Mouse (Mus musculus) activated CD4-positive, CD25-positive, alpha-beta regulatory T cell, adult 4 months (primary cell): ENCODE results near the gene Rps15a. TPM values are rescaled to one million over a fixed set of nuclear protein-coding genes. Genes with fewer than 3 reads are reported as not detected.

Experiments used
- ATAC-seq: one replicate; pipeline ENCODE4 v1.8.0; 2017
- polyA plus RNA-seq, 2 experiments: library from polyadenylated mRNA; unstranded; fragments of 100-300 nt; shearing (Covaris generic); gene quantifications; one replicate each; pipeline ENCODE4 v1.2.1; 2017

Gene Rps15a
- polyA plus RNA-seq, 2 experiments from 2014 or later: 1,580 to 2,609 TPM

- no peak for ATAC-seq
Measured at GRCm38 (mm10) chr7:118115533-118115876, 483 bp downstream of the Rps15a start.

DNA sequence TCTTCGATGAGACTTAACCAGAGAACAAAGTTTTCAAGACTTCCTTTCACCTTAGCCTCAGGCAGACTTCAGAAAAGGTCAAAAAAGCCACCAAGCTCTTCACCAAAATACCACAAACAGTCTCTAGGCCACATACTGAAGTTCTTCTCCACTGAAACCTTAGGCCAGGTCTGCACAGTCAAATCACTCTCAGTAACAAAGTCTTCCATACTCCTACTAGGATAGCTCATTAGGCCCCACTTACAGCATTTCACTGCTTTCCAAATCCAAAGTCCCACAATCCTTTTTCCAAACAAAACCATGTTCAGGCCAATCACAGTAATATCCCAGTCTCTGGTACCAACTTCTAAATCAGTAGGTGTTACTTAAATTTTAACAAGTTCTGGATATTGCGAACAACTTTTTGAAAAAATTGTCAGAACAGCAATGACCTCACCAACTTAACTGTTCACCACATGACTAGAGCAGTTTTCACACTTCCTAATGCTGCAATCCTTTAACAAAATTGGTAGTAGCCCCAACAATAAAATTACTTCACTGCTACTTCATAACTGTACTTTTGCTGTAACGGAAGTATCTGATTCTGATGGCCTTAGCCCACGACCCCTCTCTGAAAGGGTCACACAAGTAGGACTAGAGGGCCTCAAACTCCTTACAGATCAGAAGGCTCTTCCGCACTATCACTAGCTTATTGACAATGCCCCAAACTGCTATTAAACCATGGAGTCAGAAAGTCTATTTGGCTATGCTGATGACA, 2.3 kb downstream of the Rps15a start:
- no peak for ATAC-seq

GRCm38 (mm10) chr7:118111128-118111527, 4.9 kb downstream of the Rps15a start:
- ATAC-seq: no peak

GRCm38 (mm10) chr7:118107671-118108070, 8.3 kb downstream of the Rps15a start:
- no peak for ATAC-seq

- ATAC-seq: no peak
Measured at GRCm38 (mm10) chr7:118104458-118105052, 11.4 kb downstream of the Rps15a start.

DNA sequence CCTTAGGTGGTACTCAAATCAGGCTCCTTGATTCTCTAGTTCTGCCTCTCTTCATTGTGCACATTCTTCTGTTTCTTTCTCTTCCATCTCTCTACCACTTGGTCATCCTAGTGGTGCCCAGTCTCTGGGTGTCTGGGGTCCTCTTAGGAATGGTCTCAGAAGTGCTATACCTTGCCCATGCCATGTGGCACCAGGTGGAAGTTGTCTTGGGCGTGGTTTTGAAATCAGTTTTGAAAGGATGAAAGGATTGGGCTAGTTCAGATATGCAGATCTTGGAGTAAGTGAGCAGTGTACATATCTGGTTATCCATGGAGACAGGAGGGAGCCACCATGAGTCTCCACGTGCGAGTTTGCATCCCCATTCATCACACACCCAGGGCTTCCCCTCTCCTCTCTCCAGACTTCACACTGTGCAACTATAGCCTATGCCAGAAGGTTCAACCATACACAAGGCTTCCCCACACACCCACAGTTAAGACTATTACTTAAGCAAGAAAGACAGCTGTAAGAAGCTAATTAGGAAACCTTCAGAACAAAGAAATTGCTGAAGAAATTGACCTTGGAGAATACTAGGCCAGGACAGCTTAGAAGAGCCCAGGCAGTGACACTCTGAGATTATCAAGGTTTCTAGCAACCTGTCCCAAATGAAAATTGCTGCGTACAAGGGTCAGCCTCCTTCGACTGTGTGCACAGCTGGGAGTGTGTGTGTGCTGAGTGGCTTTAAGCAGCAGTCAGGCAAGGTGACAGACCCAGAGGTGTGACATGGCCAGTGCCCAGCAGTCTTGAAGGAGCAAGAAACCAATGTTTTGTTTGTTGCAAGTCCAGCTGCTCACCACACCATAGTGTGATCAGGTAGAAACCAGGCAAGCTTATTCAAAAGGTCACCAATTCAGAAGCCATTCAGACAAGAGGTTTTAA, 12.3 kb downstream of the Rps15a start:
- no peak for ATAC-seq

GRCm38 (mm10) chr7:118102678-118103461, 13.1 kb downstream of the Rps15a start:
- peak; percentile 19 for ATAC-seq

DNA sequence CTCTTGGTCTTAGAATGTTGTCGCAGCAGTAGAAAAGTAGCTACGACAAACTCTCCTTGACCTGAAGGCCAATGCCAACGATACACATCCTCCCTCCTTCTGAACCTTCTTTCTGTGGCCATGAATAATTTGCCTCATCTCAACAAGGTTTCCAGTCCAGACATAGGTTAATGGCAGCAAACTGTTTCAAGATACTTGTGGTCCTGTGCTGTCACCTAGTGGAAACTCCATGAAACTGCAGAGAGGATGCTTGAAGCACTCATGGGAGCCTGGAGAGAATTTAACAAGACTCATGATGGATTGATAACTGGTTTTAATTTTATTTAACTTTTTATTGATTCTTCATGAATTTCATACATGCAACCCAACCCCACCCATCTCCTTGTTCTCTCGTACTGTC, 13.8 kb downstream of the Rps15a start:
- peak; percentile 67 for ATAC-seq

- ATAC-seq: no peak
Measured at GRCm38 (mm10) chr7:118097615-118098014, 18.4 kb downstream of the Rps15a start.

DNA sequence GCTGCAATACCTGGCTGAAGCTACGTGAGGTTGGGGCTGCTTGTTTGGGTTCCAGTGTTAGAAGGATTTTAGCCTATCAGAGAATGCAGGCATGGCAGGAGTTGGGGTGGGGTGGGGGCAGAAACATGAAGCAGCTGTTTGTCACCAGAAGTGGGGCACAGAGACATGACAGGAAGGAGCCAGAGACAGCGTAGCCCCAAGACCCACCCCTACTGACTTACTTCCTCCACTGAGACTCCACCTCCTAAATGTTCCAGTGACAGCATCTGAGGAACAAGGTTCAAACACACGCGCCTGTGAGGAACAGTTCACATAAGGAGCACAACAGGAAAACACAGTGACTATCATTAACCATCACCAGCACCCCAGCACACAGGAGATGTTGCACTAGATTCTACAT, 36.0 kb downstream of the Rps15a start:
- peak; percentile 23 for ATAC-seq

DNA sequence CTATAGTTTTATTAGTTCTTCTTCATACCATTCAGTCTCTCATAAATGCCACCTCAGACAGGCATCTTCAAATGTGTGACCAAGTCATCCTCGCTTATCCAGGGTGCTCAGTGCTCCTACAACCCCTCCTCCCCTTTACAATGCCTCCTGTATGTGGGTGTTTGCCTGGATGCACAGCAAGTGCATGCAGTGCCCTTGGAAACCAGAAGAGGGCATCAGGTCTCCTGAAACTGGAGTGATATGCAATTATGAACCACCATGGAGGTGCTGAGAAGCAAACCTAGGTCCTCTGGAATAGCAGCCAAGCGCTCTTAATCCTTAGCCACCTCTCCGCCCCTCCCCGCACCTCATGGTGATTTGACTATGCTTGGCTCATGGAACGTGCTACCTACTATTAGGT, 36.9 kb downstream of the Rps15a start:
- ATAC-seq: no peak

GRCm38 (mm10) chr7:118067261-118067660, 48.7 kb downstream of the Rps15a start:
- ATAC-seq: no peak

- ATAC-seq: no peak
Measured at GRCm38 (mm10) chr7:118056300-118056699, 59.7 kb downstream of the Rps15a start.

Other genes with a start within 250 kb of the Rps15a start
- gene Arl6ip1, start 13.5 kb upstream of the Rps15a start, polyA plus RNA-seq: 100 to 1,000 TPM; 451 to 533 TPM
- gene Smg1, start 127.5 kb upstream of the Rps15a start, polyA plus RNA-seq: 10 to 100 TPM; 24.8 to 30.0 TPM